Mouse (Mus musculus) neutrophil, adult 5-6 weeks (primary cell): ENCODE measurements around the gene Acp6. TPM values are rescaled to one million over a fixed set of nuclear protein-coding genes. Genes with fewer than 3 reads are reported as not detected.
"Not testable (repeated sequence)": the region's sequence is repeated elsewhere in the genome, so short reads cannot be mapped to it uniquely, and the experiment has no call there.

ENCODE experiments used
- ATAC-seq: fragments of 151-379, 151-347 bp; 2 replicates; pipeline ENCODE4 v1.8.0; 2017; ENCODE audit warnings: mild to moderate bottlenecking, moderate TSS enrichment; ENCODE audit not compliant: insufficient number of reproducible peaks, poor library complexity, low FRiP score, severe bottlenecking; ENCODE audit errors: extremely low read depth
- total RNA-seq: library from RNA; stranded (forward); fragments of 200-1000 nt; gene quantifications from 2 replicates; pipeline ENCODE4 v1.2.3, GENCODE M21; 2017

The Acp6 gene
- total RNA-seq, result 23.9 and 39.8 TPM in 2 replicates

DNA sequence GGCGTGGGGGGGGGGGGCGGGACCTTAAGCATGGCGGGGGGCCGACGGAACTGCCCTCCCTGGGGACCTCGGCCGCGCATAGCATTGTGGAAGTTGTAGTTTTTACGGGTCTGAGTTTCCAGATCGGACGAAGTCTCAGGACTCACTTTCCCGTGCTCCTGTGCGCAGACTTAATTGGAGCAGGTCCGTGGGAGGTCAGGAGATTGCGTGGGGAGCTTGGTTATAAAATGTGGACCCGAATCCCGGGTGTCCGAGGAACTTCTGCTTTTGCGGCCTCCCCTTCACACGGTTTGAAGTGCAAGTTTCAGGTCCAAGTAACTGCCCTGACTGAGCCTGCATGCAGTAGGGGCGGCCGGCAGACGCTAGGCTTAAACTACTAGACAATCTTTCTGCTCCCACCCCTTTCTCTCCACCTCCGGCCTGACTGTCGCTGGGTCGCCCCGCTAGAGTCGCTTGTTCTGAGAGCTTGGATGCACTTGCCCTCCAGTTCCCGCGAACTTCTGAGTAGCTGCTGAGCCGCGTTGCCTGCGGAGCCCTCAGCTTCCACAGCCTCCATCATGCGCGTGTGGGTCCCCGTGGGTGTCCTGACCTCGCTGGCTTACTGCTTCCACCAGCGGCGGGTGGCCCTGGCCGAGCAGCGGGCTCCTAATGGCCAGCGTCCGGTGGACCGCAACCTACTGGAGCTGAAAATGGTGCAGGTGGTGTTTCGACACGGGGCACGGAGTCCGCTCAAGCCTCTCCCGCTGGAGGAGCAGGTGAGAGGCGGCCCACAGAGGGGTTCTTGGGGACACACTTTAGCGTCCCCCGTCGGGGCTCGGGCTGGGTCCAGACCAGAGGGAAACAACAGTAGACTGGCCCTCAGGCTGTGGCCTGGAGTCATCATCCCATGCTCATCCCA, at the start of gene Acp6:
Gene Acp6 (plus strand): TSS at position 167 of the 898 bp plus-strand sequence.
- ATAC-seq, result peak; percentile 75

GRCm38 (mm10) chr3:97117511-97117910, 41.1 kb upstream of the Acp6 start:
- no peak for ATAC-seq

DNA sequence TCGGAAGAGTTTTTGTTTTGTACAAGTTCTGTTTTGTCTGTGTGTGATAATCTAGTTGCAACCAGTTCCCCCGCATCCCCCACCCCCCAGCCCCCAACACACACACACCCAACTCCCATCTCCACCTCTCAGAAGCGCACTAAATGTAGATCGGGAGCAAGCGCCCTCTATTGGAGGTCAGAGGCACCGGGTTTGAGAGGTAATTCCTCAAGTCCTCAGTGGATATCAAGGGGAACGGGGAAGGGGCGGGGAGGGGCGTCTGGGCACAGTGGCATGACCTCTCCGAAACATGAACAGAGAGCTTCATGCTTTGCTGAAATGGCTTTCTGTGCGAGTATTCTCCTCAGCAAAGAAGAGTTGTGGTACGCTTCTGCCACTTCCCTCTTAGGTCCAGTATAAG, 40.3 kb upstream of the Acp6 start:
- ATAC-seq, result no peak

GRCm38 (mm10) chr3:97124193-97124592, 34.4 kb upstream of the Acp6 start:
- ATAC-seq, result peak; percentile 86; the same call in 1 of the 2 replicates

DNA sequence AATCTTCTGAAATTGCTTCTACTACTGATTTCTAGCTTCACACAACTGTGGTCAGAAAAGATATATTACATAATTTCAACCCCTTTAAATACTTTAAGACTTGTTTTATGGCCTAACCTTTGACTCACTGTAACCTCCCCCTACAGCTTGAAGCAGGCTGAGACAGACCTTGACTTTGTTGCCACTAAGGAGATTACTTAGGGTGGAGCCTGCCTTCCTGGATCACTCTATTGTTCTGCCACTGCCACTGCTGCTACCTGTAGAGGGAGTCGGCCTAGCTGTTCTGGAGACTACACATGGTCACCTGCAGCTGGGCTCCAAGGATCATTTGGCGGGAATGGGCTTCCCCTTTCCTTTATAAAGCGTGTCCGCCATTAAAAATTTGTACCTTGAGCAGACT, 29.2 kb upstream of the Acp6 start:
- ATAC-seq, result no peak

- not testable (repeated sequence) for ATAC-seq
These were observed 20.9 kb upstream of the Acp6 start for GRCm38 (mm10) chr3:97137666-97138065.

GRCm38 (mm10) chr3:97151092-97151491, 7.5 kb upstream of the Acp6 start:
- no peak for ATAC-seq

DNA sequence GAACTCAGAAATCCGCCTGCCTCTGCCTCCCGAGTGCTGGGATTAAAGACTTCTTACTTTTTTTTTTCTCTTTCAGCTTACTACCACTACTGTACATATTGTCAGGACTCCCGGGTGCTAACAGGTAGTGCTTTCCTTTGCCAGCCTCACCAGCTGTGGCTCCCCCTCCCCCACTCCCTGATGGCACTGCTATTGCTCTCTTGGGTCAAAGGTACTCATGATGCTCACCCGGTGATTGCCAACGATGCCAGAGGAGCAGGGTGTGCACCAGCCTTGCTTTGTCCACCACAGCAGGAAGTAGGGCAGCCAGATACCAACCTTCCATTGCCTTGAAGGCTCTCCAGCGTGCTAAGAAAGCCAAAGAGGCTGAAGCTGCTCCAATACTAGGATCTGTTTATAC, 2.1 kb upstream of the Acp6 start:
- ATAC-seq, result no peak

DNA sequence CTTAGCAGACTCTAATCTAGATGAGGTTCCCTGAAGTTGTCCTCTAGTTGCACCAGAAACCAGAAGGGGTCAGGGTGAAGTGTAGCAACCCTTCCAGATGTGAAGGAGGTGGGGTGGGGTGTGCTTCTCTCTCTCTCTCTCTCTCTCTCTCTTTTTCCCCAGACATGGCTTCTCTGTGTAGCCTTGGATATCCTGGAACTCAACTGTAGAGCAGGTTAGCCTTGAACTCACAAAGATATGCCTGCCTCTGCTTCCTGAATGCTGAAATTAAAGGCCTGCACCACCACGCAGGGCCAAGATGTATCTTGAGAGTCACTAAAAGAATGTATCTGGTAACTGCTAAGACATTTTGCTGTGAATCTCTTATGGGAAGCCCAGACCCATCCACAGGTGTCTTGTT, 1.3 kb upstream of the Acp6 start:
- ATAC-seq, result no peak

- no peak for ATAC-seq
These were observed 498 bp upstream of the Acp6 start for GRCm38 (mm10) chr3:97157958-97158599.

DNA sequence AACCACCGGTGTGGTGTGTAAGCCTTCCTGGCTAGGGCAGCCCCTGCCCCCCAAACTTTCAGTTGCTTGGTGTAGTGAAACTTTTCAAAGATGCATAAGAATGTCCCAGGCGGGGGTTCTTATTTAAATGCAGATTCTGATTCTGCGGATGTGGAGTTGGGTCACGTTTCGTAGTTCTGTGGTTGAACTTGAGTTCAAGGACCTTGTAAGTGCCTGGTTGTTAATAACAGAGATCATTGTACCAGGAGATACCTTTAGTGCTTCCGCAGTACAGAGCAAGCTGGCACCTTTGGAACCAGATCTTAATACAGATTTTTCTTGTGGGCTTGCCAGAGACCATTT, 903 bp downstream of the Acp6 start:
- no peak for ATAC-seq

DNA sequence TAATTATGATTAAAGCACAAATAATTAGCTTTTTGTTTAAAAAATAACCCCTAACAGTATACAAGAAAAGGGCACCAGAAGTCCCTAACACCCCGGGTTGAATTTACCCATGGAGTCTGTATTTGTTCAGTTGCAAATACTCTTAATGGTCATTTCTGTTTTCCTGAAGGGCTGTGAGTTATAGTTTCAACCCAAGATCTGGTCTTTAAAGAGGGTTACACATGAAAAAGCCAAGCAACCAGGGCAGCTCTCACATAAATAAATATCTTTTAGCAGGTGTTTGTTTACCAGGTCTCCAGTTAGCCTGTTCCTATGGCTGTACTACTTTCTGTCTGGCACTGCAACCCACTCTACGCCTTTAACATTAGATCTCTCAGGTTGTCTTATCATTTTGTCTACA, 1.4 kb downstream of the Acp6 start:
- no peak for ATAC-seq

- no peak for ATAC-seq
These were observed 2.3 kb downstream of the Acp6 start for GRCm38 (mm10) chr3:97160908-97161307.

- ATAC-seq, result no peak
These were observed 3.2 kb downstream of the Acp6 start for GRCm38 (mm10) chr3:97161773-97162172.

- ATAC-seq, result no peak
These were observed 5.9 kb downstream of the Acp6 start for GRCm38 (mm10) chr3:97164477-97164876.

DNA sequence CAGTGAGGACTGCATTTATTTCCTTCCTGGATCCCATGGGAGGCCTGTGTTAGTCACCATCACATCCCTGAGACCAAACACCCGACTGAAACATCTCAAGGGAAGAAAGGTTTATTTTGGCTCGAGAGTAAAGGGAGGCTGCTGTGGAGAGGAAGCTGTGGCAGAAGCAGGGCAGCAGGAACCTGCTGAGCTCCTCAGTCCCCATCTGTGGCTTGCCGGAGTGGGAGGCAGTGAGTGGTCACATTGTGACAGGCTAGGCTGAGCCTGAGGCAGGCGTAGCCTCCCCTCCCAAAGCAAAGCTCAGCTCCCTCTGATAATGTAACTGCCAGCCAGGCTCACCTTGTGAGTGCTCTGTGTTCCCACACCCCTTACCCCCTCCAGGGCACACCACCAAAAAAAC, 8.5 kb downstream of the Acp6 start:
- no peak for ATAC-seq

GRCm38 (mm10) chr3:97171531-97171930, 13.0 kb downstream of the Acp6 start:
- no peak for ATAC-seq

- ATAC-seq, result no peak
These were observed 13.7 kb downstream of the Acp6 start for GRCm38 (mm10) chr3:97172231-97172630.

DNA sequence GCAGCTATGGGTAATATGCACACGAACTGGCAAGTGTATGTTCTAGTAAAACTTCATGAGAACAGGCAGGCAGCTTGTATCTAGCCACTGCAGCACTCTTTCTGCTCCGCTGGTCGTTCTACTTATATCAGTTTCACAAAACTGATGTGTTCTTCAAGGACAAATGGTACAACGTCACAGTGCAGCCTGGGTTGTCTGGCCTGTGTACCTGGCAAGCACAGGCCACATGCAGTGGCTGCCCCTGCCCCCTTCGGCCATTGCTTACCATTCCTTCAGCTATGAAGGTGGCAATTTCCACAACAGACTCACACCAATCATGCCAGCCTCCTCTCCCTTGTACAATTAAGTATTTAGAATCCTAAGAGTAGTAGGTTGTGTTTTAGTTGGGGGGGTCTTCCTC, 14.1 kb downstream of the Acp6 start:
- ATAC-seq, result no peak

DNA sequence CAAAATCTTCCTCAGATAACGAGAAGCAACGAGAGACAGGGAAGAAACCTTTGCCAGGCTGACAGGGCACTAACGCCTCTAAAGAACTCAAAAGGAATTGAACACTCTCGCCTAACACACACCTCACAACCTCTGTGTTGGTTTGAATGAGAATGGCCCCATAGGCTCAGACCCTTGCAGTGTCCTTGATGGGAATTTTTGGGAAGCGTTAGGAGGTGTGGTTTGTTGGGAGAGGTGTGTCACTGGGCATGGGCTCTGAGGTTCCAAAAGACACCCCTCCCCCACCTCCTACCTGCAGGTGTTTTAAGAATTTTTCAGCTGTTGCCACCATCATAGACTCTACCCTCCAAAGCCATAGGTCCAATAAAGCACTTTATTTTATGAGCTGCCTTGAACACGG, 20.3 kb downstream of the Acp6 start:
- ATAC-seq, result no peak
